Mouse (Mus musculus) neural tube, embryonic 11.5 days (tissue): ENCODE results near the gene Tbc1d25. TPM values are rescaled to one million over a fixed set of nuclear protein-coding genes. Genes with fewer than 3 reads are reported as not detected.

Experiments used
- ATAC-seq: fragments of 200-750 bp; cut with Nextera tagmentation; 2 replicates; pipeline ENCODE4 v1.8.0; 2017; ENCODE audit warnings: moderate number of reproducible peaks, mild to moderate bottlenecking, moderate TSS enrichment, moderate library complexity; ENCODE audit not compliant: insufficient read depth, low FRiP score, low TSS enrichment
- DNase-seq: peaks from one replicate; pipeline ENCODE4 v3.0.0-alpha.2; 2015; ENCODE audit warnings: low spot score
- H3K27ac ChIP-seq: fragments of 300-500 bp; sonication (generic); 2 replicates; pipeline ENCODE4 v1.5.1; 2014; ENCODE audit warnings: low read depth, mild to moderate bottlenecking, low read length
- H3K27me3 ChIP-seq: fragments of 300-500 bp; sonication (generic); 2 replicates; pipeline ENCODE4 v1.6.1; 2014; ENCODE audit warnings: mild to moderate bottlenecking, low read length, mixed read lengths; ENCODE audit not compliant: control insufficient read depth, insufficient read depth
- H3K36me3 ChIP-seq: fragments of 300-500 bp; sonication (generic); 2 replicates; pipeline ENCODE4 v1.6.1; 2014; ENCODE audit warnings: mild to moderate bottlenecking, low read length, moderate library complexity, mixed read lengths; ENCODE audit not compliant: control insufficient read depth, insufficient read depth
- H3K4me1 ChIP-seq: fragments of 300-500 bp; sonication (generic); 2 replicates; pipeline ENCODE4 v1.6.1; 2014; ENCODE audit warnings: low read length, mixed read lengths; ENCODE audit not compliant: control insufficient read depth, insufficient read depth
- H3K4me2 ChIP-seq: fragments of 300-500 bp; sonication (generic); 2 replicates; pipeline ENCODE4 v1.6.1; 2014; ENCODE audit warnings: low read depth, mild to moderate bottlenecking, moderate library complexity
- H3K4me3 ChIP-seq: fragments of 300-500 bp; sonication (generic); 2 replicates; pipeline ENCODE4 v1.5.1; 2014; ENCODE audit warnings: low read depth, low read length
- H3K9ac ChIP-seq: fragments of 300-500 bp; sonication (generic); 2 replicates; pipeline ENCODE4 v1.6.1; 2014; ENCODE audit warnings: mild to moderate bottlenecking, low read length
- H3K9me3 ChIP-seq: fragments of 300-500 bp; sonication (generic); 2 replicates; pipeline ENCODE4 v1.6.1; 2016; ENCODE audit warnings: low read length; ENCODE audit not compliant: control insufficient read depth
- WGBS: fragments of 180-500 bp; shearing (Covaris S2); extraction: QIAGEN DNeasy Blood & Tissue Kit; methylation state at CpG from one replicate; pipeline ENCODE4 v1.1.7; 2014; 5-methylcytosine and 5-hydroxymethylcytosine counted together
- polyA plus RNA-seq: library from polyadenylated mRNA; unstranded; fragments of >200 nt; fragmentation: Nextera tagmentation; extraction: Ambion mirVana; gene quantifications from 2 replicates; pipeline ENCODE4 v1.2.1, GENCODE M21; 2014

The Tbc1d25 gene
- polyA plus RNA-seq, 1 experiment from 2014 or later = 14.8 TPM

DNA sequence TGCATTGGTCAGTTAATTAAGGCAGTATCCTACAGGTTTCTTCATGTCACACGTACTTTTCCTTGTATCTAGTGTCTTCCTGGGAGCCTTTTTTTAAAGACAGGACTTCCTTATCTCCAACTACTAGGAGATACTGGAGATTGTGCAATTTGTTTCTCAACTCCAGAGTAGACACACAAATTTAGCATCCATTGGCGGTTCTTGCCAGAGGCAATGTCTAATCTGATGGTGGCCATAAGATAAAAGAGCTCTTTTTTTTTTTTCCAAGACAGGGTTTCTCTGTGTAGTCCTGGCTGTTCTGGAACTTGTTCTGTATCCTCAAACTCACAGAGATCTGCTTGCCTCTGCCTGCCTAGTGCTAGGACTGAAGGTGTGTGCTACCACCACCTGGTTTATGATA lies 33.7 kb upstream of the Tbc1d25 start:
- 85% methylated on average over 2 of the region's 2 CpGs for WGBS
- Histone ChIP-seq H3K4me2 (no peak overlapping the region), H3K27me3 (no peaks in the 10 kb centered on the region), H3K4me1 (no peaks in the 10 kb centered on the region), H3K9ac (no peak overlapping the region), H3K4me3 (no peak overlapping the region), H3K27ac (no peak overlapping the region), H3K36me3 (no peaks in the 10 kb centered on the region), H3K9me3 (no peaks in the 10 kb centered on the region)
- DNase-seq (no peak), ATAC-seq (no peak)

DNA sequence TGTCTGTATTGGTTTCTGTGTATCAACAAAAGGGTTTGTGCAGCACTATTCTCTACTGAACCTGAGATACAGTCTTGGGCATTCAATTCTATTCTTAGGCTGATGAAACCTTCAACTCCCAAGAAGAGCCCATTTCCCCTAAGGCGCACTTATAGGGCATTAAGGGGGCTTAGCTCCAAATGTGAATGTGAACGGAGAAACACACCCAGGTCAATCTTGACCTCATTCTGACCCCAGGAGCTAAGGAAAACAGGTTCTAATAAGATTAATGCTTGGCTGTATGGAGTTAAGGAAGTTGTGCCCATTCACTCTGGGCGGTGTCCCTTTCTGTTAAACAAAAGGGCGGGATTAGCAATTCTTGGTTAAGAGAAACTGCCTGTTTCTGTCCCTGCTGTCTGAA lies 31.2 kb upstream of the Tbc1d25 start:
- Histone ChIP-seq H3K9ac (no peak overlapping the region), H3K9me3 (no peaks in the 10 kb centered on the region), H3K4me2 (peak overlapping the region; percentile 52), H3K27ac (no peak overlapping the region), H3K4me1 (no peaks in the 10 kb centered on the region), H3K4me3 (no peak overlapping the region; the same call in 1 of the 2 replicates), H3K36me3 (no peaks in the 10 kb centered on the region), H3K27me3 (no peaks in the 10 kb centered on the region)
- 32% methylated on average over 4 of the region's 4 CpGs for WGBS
- DNase-seq (no peak), ATAC-seq (no peak)

DNA sequence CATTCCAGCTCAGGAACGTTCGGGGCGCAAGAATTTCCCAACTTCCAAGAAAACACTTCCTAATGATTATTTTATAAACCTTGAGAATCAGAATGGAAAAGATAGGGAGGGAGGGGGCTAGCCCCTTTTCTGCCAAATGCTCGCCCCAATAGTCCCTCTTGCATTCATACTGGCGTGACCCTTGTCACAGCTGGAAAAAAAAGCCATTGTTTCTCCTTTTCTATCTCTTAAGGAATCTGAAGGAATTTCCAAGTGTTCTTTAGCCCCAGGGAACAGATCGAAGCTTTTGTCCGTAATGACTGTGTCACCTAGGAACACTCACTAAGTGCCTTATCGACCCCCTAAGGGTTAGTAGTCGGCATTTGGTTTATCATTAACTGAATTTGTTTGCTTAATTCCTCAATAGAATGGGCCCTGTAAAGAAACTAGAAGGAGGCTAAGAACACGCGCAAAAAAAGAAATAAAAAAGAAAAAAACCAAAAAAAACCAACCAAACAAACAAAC lies 30.8 kb upstream of the Tbc1d25 start:
- Histone ChIP-seq H3K27ac (no peak overlapping the region), H3K36me3 (no peaks in the 10 kb centered on the region), H3K4me1 (no peaks in the 10 kb centered on the region), H3K4me2 (peak overlapping the region; percentile 52), H3K9ac (peak overlapping the region; percentile 3; the same call in 1 of the 2 replicates), H3K4me3 (peak overlapping the region; percentile 46), H3K9me3 (no peaks in the 10 kb centered on the region), H3K27me3 (no peaks in the 10 kb centered on the region)
- DNase-seq (no peak), ATAC-seq (peak; percentile 25; the same call in 1 of the 2 replicates)
- 19% methylated on average over 11 of the region's 11 CpGs for WGBS

DNA sequence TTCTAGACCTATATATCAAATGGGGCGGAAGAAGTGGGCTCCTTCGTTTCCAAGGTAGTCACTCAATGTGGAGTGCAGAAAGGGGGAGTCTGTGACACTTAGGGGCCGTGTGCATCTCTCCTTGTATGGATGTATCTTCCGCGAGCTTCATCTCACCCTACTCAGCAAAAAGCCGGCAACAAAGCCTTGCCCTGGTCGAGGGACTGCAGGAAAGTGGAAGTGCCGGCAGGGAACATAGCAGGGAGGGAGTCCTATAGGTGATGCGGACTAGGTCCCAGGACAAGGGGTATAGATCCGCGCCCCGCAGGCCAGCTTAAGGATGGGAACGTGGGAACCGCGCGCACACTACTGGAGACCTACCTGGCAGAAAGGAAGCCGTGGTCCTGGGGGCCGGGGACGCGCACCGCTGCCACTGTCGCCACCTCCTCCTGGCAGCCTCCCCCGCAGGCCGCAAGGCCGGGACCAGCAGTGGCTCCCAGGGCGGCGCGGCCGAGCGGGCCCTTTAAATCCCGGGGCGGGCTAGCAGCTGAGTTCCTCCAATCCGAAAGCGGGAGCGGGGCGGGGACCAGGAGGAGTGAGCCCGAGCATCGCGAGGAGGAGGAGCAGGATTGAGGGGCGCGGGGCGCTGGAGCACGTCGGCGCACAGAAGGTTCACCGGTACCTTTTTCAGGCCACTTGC lies 30.2 kb upstream of the Tbc1d25 start, which contains the start of gene Porcn:
Gene Porcn, minus strand, starts transcription at position 511 of the 679 bp plus-strand sequence.
- H3K9me3 ChIP-seq = no peaks in the 10 kb centered on the region
- H3K27ac ChIP-seq = no peak within 1 kb of the TSS
- DNase-seq (peak; percentile 85), ATAC-seq (peak; percentile 94)
- no peaks in the 10 kb centered on the region for H3K4me1 ChIP-seq
- WGBS = 11% methylated on average over 45 of the region's 46 CpGs
- peak within 1 kb of the TSS; percentile 46 for H3K4me3 ChIP-seq
- H3K36me3 ChIP-seq = no peaks in the 10 kb centered on the region
- no peaks in the 10 kb centered on the region for H3K27me3 ChIP-seq
- H3K4me2 ChIP-seq = peak within 1 kb of the TSS; percentile 52
- H3K9ac ChIP-seq = peak within 1 kb of the TSS; percentile 63

DNA sequence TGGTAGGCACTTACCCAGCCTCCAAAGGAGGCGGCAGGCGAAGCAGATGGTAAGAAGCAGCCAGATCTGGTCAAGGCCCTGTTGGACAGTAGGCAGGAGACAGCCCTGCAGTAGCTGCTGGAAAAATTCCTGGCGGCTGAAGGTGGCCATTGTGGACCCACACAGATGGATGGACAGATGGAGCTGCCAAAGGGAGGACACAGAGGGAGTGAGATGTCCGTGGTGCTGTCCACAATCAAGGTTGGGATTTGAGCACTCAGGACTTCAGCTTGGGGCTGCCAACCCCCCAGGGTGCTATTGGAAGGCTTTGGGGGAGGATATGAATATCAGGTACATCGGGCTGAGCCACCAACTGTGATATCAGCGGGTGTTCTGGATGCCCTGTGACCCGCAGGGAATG lies 29.6 kb upstream of the Tbc1d25 start:
- H3K9ac ChIP-seq = no peak overlapping the region; the same call in 1 of the 2 replicates
- ATAC-seq (no peak), DNase-seq (no peak)
- 44% methylated on average over 7 of the region's 7 CpGs for WGBS
- H3K27ac ChIP-seq = no peak overlapping the region
- H3K4me1 ChIP-seq = no peaks in the 10 kb centered on the region
- peak overlapping the region; percentile 52 for H3K4me2 ChIP-seq
- H3K27me3 ChIP-seq = no peaks in the 10 kb centered on the region
- peak overlapping the region; percentile 46 for H3K4me3 ChIP-seq
- H3K36me3 ChIP-seq = no peaks in the 10 kb centered on the region
- H3K9me3 ChIP-seq = no peaks in the 10 kb centered on the region

DNA sequence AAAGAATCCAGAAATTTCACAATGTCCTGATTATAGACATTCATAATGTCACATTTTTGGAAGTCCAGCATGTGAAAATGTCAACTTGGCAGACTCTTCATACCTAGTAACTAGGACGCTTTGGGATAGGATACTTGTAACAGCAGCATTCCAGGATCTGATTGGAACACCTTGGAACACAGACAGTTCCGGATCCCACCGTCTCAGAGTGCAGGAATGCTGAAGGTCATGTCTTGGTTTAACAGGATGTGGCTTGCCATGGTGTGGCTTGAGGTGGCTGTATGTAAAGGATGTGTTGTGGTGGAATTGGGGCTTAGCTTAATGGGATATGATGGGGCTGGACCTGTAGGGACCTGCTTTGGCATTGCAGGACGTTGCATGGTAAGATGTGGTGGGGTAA lies 29.1 kb upstream of the Tbc1d25 start:
- Histone ChIP-seq H3K9me3 (no peaks in the 10 kb centered on the region), H3K4me1 (no peaks in the 10 kb centered on the region), H3K27me3 (no peaks in the 10 kb centered on the region), H3K9ac (no peak overlapping the region), H3K4me2 (peak overlapping the region; percentile 52; the same call in 1 of the 2 replicates), H3K36me3 (no peaks in the 10 kb centered on the region), H3K27ac (no peak overlapping the region), H3K4me3 (no peak overlapping the region)
- WGBS = 83% methylated on average over 4 of the region's 4 CpGs
- ATAC-seq (no peak), DNase-seq (no peak)

DNA sequence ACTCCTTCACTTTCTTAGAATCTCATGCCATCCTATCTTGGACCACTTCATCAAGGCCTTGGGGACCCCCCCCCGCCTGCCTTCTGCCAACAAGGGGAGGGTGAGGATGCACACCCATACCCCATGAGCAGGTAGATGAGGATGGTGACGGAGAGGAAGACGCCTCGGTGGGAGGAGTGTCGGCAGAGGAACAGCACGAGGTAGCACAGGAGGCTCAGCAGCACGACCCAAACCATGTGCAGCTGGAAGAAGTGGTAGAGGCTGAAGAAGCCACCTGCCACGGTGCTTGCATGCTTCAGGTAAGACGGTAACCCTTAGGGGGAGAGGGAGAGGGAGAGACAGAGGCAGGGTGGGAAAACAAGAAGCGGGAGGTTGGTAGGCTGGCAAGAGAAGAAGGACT lies 28.1 kb upstream of the Tbc1d25 start:
- no peak overlapping the region for H3K4me3 ChIP-seq
- no peaks in the 10 kb centered on the region for H3K4me1 ChIP-seq
- H3K9ac ChIP-seq = no peak overlapping the region
- H3K4me2 ChIP-seq = no peak overlapping the region
- ATAC-seq (no peak), DNase-seq (no peak)
- no peaks in the 10 kb centered on the region for H3K27me3 ChIP-seq
- 83% methylated on average over 10 of the region's 10 CpGs for WGBS
- no peak overlapping the region for H3K27ac ChIP-seq
- no peaks in the 10 kb centered on the region for H3K9me3 ChIP-seq
- H3K36me3 ChIP-seq = no peaks in the 10 kb centered on the region

DNA sequence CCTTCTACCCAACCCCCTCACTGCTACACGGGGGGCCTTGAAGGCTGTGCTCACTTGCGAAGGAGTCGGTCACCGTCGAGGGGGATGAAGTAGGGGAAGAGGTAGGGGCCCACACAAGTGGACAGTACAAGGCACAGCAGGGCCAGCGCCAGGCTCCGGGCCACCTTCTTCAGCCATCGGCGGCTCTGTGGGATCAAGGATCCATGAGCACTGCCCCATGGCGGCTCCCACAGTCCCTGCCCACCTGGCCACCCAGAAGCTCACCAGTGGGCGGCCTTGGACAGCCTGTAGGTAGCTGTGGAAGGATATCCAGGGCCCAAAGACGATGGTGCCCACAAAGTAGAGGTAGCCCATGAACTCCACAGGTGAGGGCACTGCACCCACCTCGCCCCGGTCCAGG lies 27.1 kb upstream of the Tbc1d25 start:
- H3K36me3 ChIP-seq = no peaks in the 10 kb centered on the region
- 83% methylated on average over 14 of the region's 14 CpGs for WGBS
- no peak overlapping the region for H3K9ac ChIP-seq
- DNase-seq (no peak), ATAC-seq (no peak)
- no peaks in the 10 kb centered on the region for H3K4me1 ChIP-seq
- no peak overlapping the region for H3K4me2 ChIP-seq
- H3K27me3 ChIP-seq = no peaks in the 10 kb centered on the region
- H3K4me3 ChIP-seq = no peak overlapping the region
- H3K27ac ChIP-seq = no peak overlapping the region
- H3K9me3 ChIP-seq = no peaks in the 10 kb centered on the region

DNA sequence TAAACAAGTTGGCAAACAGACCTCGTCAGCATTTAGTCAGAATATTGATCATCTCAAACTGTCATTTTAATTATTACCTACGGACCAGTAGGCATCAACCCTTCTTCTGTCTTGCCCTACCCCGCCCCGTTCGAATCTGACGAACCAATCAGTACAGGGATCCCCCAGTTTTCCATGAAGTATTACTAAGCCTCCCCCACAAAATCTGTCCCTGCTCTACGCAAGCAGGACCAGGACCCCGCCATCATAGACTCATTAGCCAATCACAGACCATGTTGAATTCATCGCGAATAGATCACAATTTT lies 17.4 kb upstream of the Tbc1d25 start, which contains the start of gene Ebp:
Gene Ebp, minus strand, starts transcription at position 94 of the 305 bp plus-strand sequence.
- ATAC-seq = 0 out of 2 replicates have a peak, but pooled peaks have one; percentile 39
- Histone ChIP-seq H3K27ac (peak within 1 kb of the TSS; percentile 7; the same call in 1 of the 2 replicates), H3K4me3 (peak within 1 kb of the TSS; percentile 33), H3K9ac (peak within 1 kb of the TSS; percentile 59), H3K4me2 (peak within 1 kb of the TSS; percentile 52), H3K9me3 (no peaks in the 10 kb centered on the region), H3K4me1 (no peaks in the 10 kb centered on the region), H3K27me3 (no peaks in the 10 kb centered on the region), H3K36me3 (no peaks in the 10 kb centered on the region)
- no peak for DNase-seq
- WGBS = 28% methylated on average over 10 of the region's 10 CpGs
